Mouse (Mus musculus): ENCODE measurements at regions not wholly inside any gene's neighbourhood (a gene's known extent, or its start where the extent isn't known, plus 50 kb on each side); places are given as distances from the start of the nearest gene placed in this dataset.

DNA sequence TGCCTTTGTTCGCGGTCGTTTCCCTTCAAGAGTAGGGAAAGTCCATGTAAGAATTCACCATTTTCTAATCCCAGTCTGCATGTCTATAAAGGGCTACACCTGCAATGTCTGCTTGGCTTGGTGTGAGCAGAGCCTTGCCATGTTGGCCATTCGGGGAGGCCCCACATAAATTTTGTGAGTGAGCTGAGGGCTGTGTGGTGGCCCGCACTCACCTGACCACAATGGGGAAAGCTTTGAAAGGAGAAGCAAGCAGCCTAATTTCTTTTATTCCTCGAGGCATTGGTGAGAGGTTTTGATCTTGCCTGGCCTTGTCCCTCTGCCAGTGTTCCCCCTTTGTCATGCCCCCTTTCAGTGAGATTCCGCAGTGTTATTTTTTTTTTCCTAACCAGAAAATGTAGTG lies 70.9 kb upstream of the Tmco5 start:
- no peak for ATAC-seq (ENCODE audit: insufficient number of reproducible peaks, low FRiP score, low TSS enrichment)

DNA sequence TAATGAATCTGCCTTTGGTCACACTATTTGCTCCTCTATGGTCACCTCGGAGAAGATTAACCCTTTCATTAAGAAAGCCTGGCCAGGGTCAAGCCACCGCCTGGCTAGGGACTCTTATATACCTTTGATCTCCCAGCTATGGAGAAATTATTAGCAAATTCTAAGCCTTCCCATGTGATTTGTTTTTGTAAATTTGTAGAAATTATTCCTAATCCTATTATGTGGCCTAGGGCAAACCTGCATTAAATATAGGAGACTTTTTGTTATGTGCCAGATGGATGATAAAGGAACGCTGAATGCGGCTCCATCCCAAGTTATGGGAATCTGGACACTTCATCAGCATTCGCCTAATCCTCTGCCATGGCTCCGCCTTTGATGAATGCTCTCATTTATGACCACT lies 70.4 kb upstream of the Tmco5 start:
- ATAC-seq (ENCODE audit: insufficient number of reproducible peaks, low FRiP score, low TSS enrichment), result no peak

DNA sequence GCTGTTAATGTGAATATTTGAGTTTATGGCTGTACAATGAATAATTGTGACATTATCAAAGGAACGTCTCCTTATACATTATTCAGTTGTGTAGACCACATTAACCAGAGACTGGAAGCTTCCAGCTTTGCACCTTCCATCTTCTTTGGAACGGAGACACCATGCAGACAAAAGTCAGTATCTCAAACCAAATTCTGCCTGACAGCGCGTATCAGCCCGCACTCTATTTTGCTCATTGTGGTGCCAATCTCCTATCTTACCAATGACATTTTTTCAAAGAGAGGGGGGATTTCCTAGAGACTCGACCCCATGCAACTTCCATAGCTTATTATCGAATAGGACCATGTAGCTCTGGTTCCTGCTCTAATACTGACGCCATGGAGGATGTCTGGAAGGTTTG lies 69.9 kb upstream of the Tmco5 start:
- ATAC-seq (ENCODE audit: insufficient number of reproducible peaks, low FRiP score, low TSS enrichment), result no peak

DNA sequence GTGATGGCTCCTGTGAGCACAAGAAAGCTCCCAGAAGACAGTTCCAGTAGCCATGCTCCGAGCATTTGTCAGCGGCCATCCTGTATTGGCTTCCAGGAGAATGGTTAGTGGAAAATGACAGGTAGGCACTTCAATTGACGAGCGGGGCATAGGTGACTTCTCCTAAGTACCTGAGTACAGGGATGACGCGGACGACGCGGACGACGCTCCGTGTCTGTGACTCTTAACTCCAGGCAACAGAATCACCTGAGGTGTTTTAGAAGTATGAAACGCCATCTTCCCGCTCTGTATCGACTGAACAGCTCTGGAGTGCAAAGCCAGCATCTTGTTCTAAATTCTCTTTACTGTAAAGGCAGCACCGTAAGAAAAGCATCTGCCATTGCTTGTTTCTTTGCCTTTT lies 68.4 kb upstream of the Tmco5 start:
- ATAC-seq (ENCODE audit: insufficient number of reproducible peaks, low FRiP score, low TSS enrichment), result no peak

DNA sequence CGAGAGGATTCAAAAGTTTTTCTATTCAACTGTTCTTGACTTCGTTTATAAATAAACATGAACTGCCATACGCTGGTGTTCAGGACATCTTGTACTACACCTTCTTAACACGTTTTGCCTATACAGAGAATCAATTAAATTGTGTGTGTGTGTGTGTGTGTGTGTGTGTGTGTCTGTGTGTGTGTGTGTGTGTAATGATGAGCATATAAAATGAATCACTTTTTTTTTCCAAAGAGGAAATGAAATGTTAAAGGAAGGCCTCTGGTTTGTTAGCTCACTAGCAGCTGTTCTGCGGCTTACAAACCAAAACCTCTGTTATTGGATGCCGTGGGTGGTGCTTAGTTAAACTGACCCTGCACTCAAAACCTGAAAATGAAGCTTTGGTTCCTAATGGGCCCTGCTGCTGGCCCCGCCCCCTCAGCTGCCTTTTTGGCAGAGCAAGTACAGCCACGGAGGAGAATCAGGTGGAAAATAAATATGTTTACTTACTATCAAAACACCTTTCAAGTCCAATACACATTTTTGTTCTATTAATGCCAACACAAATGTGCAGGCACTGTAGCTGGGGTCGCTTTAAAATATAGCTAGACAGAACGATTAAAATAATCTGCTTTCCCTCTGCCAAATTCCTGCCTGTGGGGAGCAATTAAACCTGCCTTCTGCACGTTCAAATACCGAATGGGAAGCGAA lies 65.5 kb upstream of the Tmco5 start:
- no peak for ATAC-seq (ENCODE audit: insufficient number of reproducible peaks, low FRiP score, low TSS enrichment)

DNA sequence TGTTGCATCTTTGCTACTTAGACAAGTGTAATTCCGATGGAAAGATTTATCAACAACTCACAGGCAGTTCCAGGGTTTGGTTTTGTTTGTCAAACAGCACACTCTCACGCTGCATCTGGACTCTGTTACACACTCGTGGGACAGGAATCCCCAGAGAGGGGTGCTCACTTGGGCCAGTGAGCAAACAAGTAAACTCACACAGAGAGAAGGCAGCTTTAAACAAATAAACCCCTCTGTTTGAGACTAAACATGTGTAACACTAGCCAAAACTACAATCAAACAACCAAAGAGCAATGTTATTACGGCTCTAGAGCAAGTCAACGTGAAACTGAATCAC lies 65.0 kb upstream of the Tmco5 start:
- ATAC-seq (ENCODE audit: insufficient number of reproducible peaks, low FRiP score, low TSS enrichment), result no peak

DNA sequence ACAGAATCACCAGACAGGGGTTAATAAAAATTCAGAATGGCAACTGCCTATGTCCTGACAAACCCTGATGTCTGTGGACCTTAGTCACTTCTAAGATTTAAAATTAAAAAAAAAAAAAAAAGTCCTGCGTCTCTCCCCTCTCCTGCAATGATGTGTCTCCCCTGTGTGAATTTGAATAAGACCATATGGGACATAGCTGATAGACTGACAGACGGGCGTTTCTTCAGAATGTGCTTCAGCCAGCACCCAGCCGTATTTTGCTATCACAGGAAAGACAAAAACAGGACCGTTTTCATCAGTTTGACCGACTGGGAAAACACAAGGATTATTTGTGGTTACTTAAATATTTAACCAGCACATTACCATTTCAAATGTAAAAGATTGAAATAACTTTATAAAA lies 61.4 kb upstream of the Tmco5 start:
- no peak for ATAC-seq (ENCODE audit: insufficient number of reproducible peaks, low FRiP score, low TSS enrichment)

- no peak for ATAC-seq (ENCODE audit: insufficient number of reproducible peaks, low FRiP score, low TSS enrichment)
Measured at GRCm38 (mm10) chr2:116817561-116817960, 60.9 kb upstream of the Tmco5 start.

- ATAC-seq (ENCODE audit: insufficient number of reproducible peaks, low FRiP score, low TSS enrichment), result no peak
Measured at GRCm38 (mm10) chr2:116818550-116818949, 59.9 kb upstream of the Tmco5 start.

- ATAC-seq (ENCODE audit: insufficient number of reproducible peaks, low FRiP score, low TSS enrichment), result no peak
Measured at GRCm38 (mm10) chr2:116819016-116819687, 59.3 kb upstream of the Tmco5 start.

GRCm38 (mm10) chr2:116820831-116821745 lies 57.4 kb upstream of the Tmco5 start:
- no peak for ATAC-seq (ENCODE audit: insufficient number of reproducible peaks, low FRiP score, low TSS enrichment)

Measured in cerebellum, adult (tissue).